Mouse (Mus musculus) Patski (cell line): ENCODE measurements at regions not wholly inside any gene's neighbourhood (a gene's known extent, or its start where the extent isn't known, plus 50 kb on each side); places are given as distances from the start of the nearest gene placed in this dataset.
"Not testable (repeated sequence)": the region's sequence is repeated elsewhere in the genome, so short reads cannot be mapped to it uniquely, and the experiment has no call there.

ENCODE experiments used
- ATAC-seq: fragments of 100-300 bp; one replicate; pipeline ENCODE4 v1.8.0; 2021
- CTCF ChIA-PET: fragments of 350-600 bp; sonication (Branson Sonifier 250); formaldehyde crosslinking; loops from one replicate; lab custom pipeline; 2022; ENCODE audit warnings: inconsistent platforms; lab: Charles Lee
- POLR2A ChIA-PET: fragments of 350-600 bp; sonication (Branson Sonifier 250); formaldehyde crosslinking; loops from one replicate; lab custom pipeline; 2022; ENCODE audit warnings: antibody characterized with exemption, inconsistent platforms; lab: Charles Lee
- DNase-seq: peaks from one replicate; pipeline ENCODE4 v3.0.0-alpha.2; 2011; ENCODE audit warnings: low read depth, low spot score
- H3K27me3 ChIP-seq: fragments of 371-371 bp; one replicate; pipeline ENCODE4 v1.5.1; 2021
- CTCF ChIP-seq: fragments of 100-300 bp; IDR thresholded peaks from one replicate; pipeline ENCODE4 v1.5.1; 2021
- in situ Hi-C: fragments of 300-500 bp; cut with MboI; formaldehyde crosslinking; loops from 3 replicates; pipeline ENCODE4 v1.11.1; 2018; ENCODE audit warnings: low pct_unique_long_range_greater_than_20kb, mixed read lengths

DNA sequence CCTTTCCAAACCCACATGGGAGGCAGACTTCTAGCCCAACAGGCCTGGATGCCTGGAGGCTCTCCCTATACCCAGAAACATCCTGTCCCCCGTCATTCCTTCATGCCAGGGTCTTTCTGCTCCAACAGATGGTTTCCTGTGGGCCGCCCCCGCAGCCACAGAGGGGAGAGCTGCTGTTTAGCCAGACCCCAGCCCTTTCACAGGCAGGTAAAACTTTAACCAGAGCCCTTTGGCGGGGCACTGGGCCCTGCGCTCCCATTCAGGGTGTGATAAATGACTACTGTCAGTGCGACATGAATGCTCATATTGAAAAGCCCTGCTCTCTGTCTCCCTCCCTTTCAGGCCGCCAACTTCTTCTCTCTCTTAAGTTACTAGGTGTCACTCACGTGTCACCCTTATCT lies 108.4 kb upstream of the Top1 start:
- H3K27me3 ChIP-seq = no peaks in the 10 kb centered on the region
- TF ChIP-seq CTCF = no peak
- no peak for DNase-seq
- POLR2A ChIA-PET = interaction anchor here (0.6 kb wide), 1 partner anchor 50 kb away, joined by 5 read pairs; no protein-coding TSS in a partner anchor
- CTCF ChIA-PET = interaction anchor here (1.4 kb wide), 1 partner anchor 11 kb away, joined by 3 read pairs; no protein-coding TSS in a partner anchor
- peak; percentile 44 for ATAC-seq
- in situ Hi-C loops = no loop called here

DNA sequence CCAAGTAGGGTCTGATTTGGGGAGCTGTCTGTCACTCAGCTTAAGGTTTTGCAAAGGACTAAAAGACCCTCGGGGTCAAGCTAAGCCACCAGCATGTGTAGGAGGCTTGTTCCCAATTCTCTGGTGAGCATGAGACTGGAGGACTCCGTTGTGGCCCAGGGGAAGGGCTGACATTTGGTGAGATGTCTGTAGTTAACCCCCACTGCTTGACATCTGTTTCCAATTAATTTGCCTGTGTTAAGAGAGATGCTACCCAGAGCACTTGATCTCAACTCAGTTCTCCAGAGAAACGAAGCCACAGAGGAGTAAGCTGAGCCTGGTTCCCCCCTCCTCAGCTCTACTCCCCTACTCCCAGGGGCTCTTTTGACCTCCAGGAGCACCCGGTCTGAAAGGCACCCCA lies 100.2 kb upstream of the Top1 start:
- in situ Hi-C loops = no loop called here
- ATAC-seq (no peak), DNase-seq (no peak)
- ChIA-PET CTCF (no interaction called here), POLR2A (no interaction called here)
- no peaks in the 10 kb centered on the region for H3K27me3 ChIP-seq
- no peak for TF ChIP-seq CTCF

GRCm38 (mm10) chr2:160552121-160552669 lies 93.5 kb upstream of the Top1 start:
- peaks cover 5% of the 10 kb centered on the region for H3K27me3 ChIP-seq
- in situ Hi-C loops = no loop called here
- CTCF ChIA-PET = no interaction called here
- ATAC-seq (no peak), DNase-seq (no peak)
- no peak for TF ChIP-seq CTCF
- POLR2A ChIA-PET = no interaction called here

DNA sequence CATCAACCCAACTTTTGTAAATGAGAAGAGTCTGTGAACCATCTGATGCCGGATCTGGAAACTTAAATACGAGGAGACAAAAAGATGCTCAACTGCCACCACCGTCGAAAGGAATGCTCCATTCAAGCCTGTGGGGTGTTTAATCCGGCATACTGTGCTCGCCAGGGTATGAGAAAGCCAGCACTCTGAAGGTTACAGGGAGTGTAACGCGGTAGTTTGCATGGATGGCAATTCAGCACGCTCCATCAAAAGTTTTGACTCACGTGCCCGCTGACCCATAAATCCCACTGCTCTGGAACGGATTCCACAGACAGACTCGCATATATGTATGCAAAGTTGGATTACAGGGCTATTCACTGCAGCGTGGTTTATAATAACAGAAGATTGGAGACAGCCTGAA lies 84.0 kb upstream of the Top1 start:
- peaks cover 3% of the 10 kb centered on the region for H3K27me3 ChIP-seq
- no peak for DNase-seq
- ChIA-PET POLR2A (no interaction called here), CTCF (interaction anchor here (1.8 kb wide), 1 partner anchor 17 kb away, joined by 4 read pairs; no protein-coding TSS in a partner anchor)
- in situ Hi-C loops = no loop called here
- no peak for TF ChIP-seq CTCF
- peak; percentile 12 for ATAC-seq

DNA sequence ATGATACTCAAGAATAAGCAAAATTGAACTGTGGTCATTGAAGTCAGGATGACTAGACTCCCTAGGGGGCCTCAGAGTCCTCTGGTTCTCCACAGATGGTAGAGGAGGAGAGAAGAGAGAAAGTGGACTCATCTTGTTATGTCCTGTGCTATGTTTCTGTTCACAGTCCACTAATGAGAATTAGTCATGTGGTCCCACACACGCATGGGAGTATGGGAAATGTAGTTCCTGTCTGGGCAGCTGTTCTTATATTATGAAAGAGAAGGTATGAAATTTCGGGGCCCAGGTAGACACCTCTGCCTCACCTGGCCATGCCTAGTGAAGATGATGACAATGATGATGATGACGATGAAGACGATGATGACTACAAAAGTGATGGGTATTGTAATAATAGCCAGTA lies 77.9 kb upstream of the Top1 start:
- DNase-seq (no peak), ATAC-seq (no peak)
- ChIA-PET POLR2A (no interaction called here), CTCF (no interaction called here)
- in situ Hi-C loops = no loop called here
- no peak for TF ChIP-seq CTCF
- no peaks in the 10 kb centered on the region for H3K27me3 ChIP-seq

GRCm38 (mm10) chr2:160569496-160569895 lies 76.2 kb upstream of the Top1 start:
- ChIA-PET CTCF (interaction anchor here (0.6 kb wide), 1 partner anchor 12 kb away, joined by 3 read pairs; no protein-coding TSS in a partner anchor), POLR2A (interaction anchor here (0.6 kb wide), 1 partner anchor 284 kb away, joined by 5 read pairs; no protein-coding TSS in a partner anchor)
- DNase-seq (no peak), ATAC-seq (no peak)
- no peaks in the 10 kb centered on the region for H3K27me3 ChIP-seq
- no peak for TF ChIP-seq CTCF
- in situ Hi-C loops = no loop called here

DNA sequence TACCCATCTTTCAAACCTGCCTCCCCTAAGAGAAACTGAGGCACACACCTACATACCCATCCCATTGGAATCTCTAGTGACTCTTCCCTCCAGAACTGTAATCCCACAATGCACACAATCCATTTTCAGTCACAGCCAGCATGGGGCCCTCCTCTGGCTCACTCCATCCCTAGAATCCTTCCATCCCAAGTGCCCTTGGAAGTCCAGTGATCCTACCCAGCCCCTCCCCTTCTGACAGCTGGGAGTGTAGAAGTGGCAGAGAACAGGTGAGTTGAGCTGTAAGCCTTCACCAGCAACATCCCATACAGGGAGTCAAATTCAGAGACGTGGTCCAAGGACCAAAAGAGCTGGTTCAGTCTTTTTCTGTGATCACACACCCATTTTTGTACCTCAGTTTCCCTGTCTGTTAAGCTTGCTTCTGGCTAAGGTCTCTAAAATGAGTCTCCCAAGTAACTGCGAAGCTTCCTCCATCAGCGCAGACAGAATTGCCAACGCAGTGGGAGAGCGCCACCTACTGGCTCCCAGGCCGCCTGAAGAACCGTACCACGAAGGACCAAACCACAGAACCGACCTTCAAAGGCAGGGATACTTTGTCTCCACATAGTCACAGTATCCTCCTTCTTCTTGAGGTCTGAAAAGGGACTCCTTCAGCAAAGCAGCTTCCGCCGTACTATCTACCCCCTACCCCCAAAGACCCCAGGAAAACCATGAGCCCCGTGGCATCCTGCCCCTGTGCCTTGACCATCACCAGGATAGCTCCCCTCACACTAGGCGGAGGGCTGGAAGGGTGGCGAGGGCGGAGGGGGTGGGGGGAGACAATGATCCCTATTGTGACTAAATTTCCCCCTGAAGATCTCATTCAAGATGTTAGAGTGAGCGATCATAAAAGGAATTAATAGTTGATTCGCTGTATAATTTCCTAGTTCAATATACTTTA lies 67.0 kb upstream of the Top1 start:
- DNase-seq (no peak), ATAC-seq (peak; percentile 68)
- ChIA-PET CTCF (interaction anchor here (0.7 to 1.7 kb wide), 28 partner anchors 13 to 1713 kb away, joined by 3 to 10 read pairs (median 4); partner anchors contain the start of gene Mafb), POLR2A (interaction anchor here (0.5 to 0.9 kb wide), 3 partner anchors 211 to 1367 kb away, joined by 3 read pairs; no protein-coding TSS in a partner anchor)
- H3K27me3 ChIP-seq = peaks cover 8% of the 10 kb centered on the region
- in situ Hi-C loops = loop anchor here (5.0 to 25.0 kb wide), 3 partner anchors 164 to 966 kb away; no protein-coding TSS in a partner anchor
- peak; percentile 97 for TF ChIP-seq CTCF

DNA sequence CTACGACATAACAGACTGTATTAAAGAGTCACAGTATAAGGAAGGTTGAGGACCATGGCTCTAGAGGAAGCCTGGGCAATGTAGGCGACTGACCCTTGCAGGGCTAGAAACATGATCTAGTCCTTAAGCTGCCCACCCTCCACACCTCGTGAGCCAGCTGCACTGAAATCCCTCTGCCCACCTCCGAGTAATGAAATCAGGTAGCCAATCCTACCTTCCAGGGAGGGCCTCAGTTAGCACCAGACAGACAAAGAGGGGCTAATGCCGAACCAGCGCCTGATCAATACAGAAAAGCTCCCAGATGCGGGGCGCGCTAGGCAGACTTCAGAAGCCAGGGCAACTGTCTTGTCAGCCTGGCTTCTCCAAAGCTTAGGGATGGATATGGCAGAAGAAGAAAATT lies 65.4 kb upstream of the Top1 start:
- in situ Hi-C loops = loop anchor here (5.0 to 25.0 kb wide), 3 partner anchors 518 to 1523 kb away; no protein-coding TSS in a partner anchor
- CTCF ChIA-PET = interaction anchor here (1.0 kb wide), 1 partner anchor 1526 kb away, joined by 3 read pairs; no protein-coding TSS in a partner anchor
- peaks cover 18% of the 10 kb centered on the region for H3K27me3 ChIP-seq
- TF ChIP-seq CTCF = no peak
- ATAC-seq (no peak), DNase-seq (no peak)
- POLR2A ChIA-PET = no interaction called here

DNA sequence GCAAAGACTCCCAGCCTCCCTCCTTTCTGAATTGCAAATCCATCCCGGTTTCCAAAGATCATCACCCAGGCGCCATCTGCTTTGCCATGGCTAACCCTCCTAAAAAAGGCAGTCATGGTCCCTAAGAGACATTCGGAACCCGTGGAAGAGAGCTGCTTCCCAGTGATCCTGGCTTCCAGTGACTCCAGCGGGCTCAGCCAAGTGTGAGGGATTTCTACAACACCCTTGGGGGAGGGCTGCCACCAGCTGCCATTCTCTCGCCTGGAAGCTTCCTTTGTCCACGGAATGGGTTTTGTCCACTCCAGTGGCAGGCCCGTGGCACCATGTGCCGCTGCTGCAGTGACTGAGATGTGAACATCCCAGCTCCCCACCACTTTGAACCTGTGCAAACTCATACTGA lies 64.7 kb upstream of the Top1 start:
- in situ Hi-C loops = loop anchor here (5.0 to 25.0 kb wide), 3 partner anchors 519 to 1524 kb away; no protein-coding TSS in a partner anchor
- peaks cover 26% of the 10 kb centered on the region for H3K27me3 ChIP-seq
- CTCF ChIA-PET = interaction anchor here (1.3 kb wide), 1 partner anchor 30 kb away, joined by 3 read pairs; no protein-coding TSS in a partner anchor

GRCm38 (mm10) chr2:160583034-160583433 lies 62.7 kb upstream of the Top1 start:
- in situ Hi-C loops = loop anchor here (5.0 to 25.0 kb wide), 3 partner anchors 521 to 1526 kb away; no protein-coding TSS in a partner anchor
- POLR2A ChIA-PET, ATAC-seq, DNase-seq: not testable (repeated sequence)
- peaks cover 27% of the 10 kb centered on the region for H3K27me3 ChIP-seq
- CTCF ChIA-PET = interaction anchor here (1.3 kb wide), 1 partner anchor 302 kb away, joined by 3 read pairs; no protein-coding TSS in a partner anchor

More for the DNA sequence above, 64.7 kb upstream of the Top1 start:
- POLR2A ChIA-PET = no interaction called here
- TF ChIP-seq CTCF = no peak
- DNase-seq (no peak), ATAC-seq (no peak)
